Mouse (Mus musculus): ENCODE data around the gene Smco2.

GRCm38 (mm10) chr6:146890633-146891032, 40.7 kb downstream of the Smco2 start:
- TF ChIP-seq POLR2A (IDR thresholded peaks at IDR 0.05; ENCODE audit: borderline replicate concordance, extremely low read depth, low read depth, low read length) (no peak), CTCF (IDR thresholded peaks at IDR 0.05; ENCODE audit: insufficient read depth, low read length) (no peak)
